Mouse (Mus musculus): ENCODE results near the gene Kcnv2. TPM values are rescaled to one million over a fixed set of nuclear protein-coding genes. Genes with fewer than 3 reads are reported as not detected.

The Kcnv2 gene
- total RNA-seq, 1 experiment, result 0.13 TPM

- DNase-seq (ENCODE audit: low read depth, low spot score), result no peak
- no peak for TF ChIP-seq HCFC1 (IDR thresholded peaks at IDR 0.05; ENCODE audit: borderline replicate concordance, insufficient read depth, low read length)
- TF ChIP-seq ZC3H11A (IDR thresholded peaks at IDR 0.05; ENCODE audit: borderline replicate concordance, low read depth, low read length), result no peak
- TF ChIP-seq CHD2 (IDR thresholded peaks at IDR 0.05; ENCODE audit: low read depth, low read length), result no peak
- no peak for TF ChIP-seq ZNF384 (IDR thresholded peaks at IDR 0.05; ENCODE audit: low read depth, low read length)
- TF ChIP-seq MAFK (IDR thresholded peaks at IDR 0.05; ENCODE audit: insufficient read depth, low read depth, low read length), result no peak
- H3K9me3 ChIP-seq (ENCODE audit: control insufficient read depth, insufficient read depth, low read depth, low read length), result no peaks in the 10 kb centered on the region
- peaks cover 0 to 6% of the 10 kb centered on the region in 2 experiments; a peak in 1 of 4 replicates for H3K4me1 ChIP-seq (ENCODE audit: control insufficient read depth in 2 of 2, insufficient read depth in 2 of 2, low read length in 2 of 2, poor library complexity in 1 of 2)
- in situ Hi-C loops (cut with MboI; ENCODE audit: low sequenced_read_pairs in 2 of 2, unreplicated experiment in 2 of 2), result no loop called here
- H3K4me3 ChIP-seq (ENCODE audit: insufficient read depth in 1 of 2, low read depth in 1 of 2, low read length in 2 of 2, poor library complexity in 1 of 2, severe bottlenecking in 1 of 2), result no peak overlapping the region
- no peak overlapping the region for H3K9ac ChIP-seq (ENCODE audit: insufficient read depth, low read depth, low read length, poor library complexity, severe bottlenecking)
- no peaks in the 10 kb centered on the region for H3K36me3 ChIP-seq (ENCODE audit: control insufficient read depth, insufficient read depth, low read length, poor library complexity, severe bottlenecking)
- H3K27ac ChIP-seq (ENCODE audit: insufficient read depth, low read depth, low read length, poor library complexity, severe bottlenecking), result no peak overlapping the region
Observed at GRCm38 (mm10) chr19:27328166-27328565, 5.8 kb downstream of the Kcnv2 start.

DNA sequence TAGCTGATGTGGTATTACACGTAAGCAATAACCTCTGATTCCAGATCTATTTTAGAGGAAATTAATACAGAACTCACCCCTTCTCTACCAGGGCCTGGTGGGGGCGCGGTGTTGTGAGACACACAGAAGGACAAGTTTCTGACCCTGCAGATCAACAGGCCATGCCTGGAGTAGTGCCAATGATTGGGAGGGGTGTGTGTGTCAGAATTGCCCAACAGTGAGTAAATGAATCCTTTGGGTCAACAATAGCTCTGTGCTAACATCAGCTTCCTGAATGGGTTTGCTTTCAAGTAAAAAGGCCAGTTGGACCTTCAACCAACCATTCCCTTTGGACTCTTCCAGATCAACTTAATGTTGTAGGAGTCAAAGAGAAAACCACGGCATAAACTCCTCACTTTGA, 6.3 kb downstream of the Kcnv2 start:
- in situ Hi-C loops (cut with MboI; ENCODE audit: low sequenced_read_pairs in 2 of 2, unreplicated experiment in 2 of 2), result no loop called here
- no peak overlapping the region for H3K9ac ChIP-seq (ENCODE audit: insufficient read depth, low read depth, low read length, poor library complexity, severe bottlenecking)
- H3K9me3 ChIP-seq (ENCODE audit: control insufficient read depth, insufficient read depth, low read depth, low read length), result no peaks in the 10 kb centered on the region
- H3K4me1 ChIP-seq (ENCODE audit: control insufficient read depth in 2 of 2, insufficient read depth in 2 of 2, low read length in 2 of 2, poor library complexity in 1 of 2), result peaks cover 0 to 2% of the 10 kb centered on the region in 2 experiments; a peak in 1 of 4 replicates
- H3K27ac ChIP-seq (ENCODE audit: insufficient read depth, low read depth, low read length, poor library complexity, severe bottlenecking), result no peak overlapping the region
- no peak overlapping the region for H3K4me3 ChIP-seq (ENCODE audit: insufficient read depth in 1 of 2, low read depth in 1 of 2, low read length in 2 of 2, poor library complexity in 1 of 2, severe bottlenecking in 1 of 2)
- H3K36me3 ChIP-seq (ENCODE audit: control insufficient read depth, insufficient read depth, low read length, poor library complexity, severe bottlenecking), result no peaks in the 10 kb centered on the region
- DNase-seq (ENCODE audit: low read depth, low spot score), result no peak
- no peak for TF ChIP-seq ZC3H11A (IDR thresholded peaks at IDR 0.05; ENCODE audit: borderline replicate concordance, low read depth, low read length)
- TF ChIP-seq ZNF384 (IDR thresholded peaks at IDR 0.05; ENCODE audit: low read depth, low read length), result no peak
- no peak for TF ChIP-seq CHD2 (IDR thresholded peaks at IDR 0.05; ENCODE audit: low read depth, low read length)
- TF ChIP-seq MAFK (IDR thresholded peaks at IDR 0.05; ENCODE audit: insufficient read depth, low read depth, low read length), result no peak
- no peak for TF ChIP-seq HCFC1 (IDR thresholded peaks at IDR 0.05; ENCODE audit: borderline replicate concordance, insufficient read depth, low read length)

DNA sequence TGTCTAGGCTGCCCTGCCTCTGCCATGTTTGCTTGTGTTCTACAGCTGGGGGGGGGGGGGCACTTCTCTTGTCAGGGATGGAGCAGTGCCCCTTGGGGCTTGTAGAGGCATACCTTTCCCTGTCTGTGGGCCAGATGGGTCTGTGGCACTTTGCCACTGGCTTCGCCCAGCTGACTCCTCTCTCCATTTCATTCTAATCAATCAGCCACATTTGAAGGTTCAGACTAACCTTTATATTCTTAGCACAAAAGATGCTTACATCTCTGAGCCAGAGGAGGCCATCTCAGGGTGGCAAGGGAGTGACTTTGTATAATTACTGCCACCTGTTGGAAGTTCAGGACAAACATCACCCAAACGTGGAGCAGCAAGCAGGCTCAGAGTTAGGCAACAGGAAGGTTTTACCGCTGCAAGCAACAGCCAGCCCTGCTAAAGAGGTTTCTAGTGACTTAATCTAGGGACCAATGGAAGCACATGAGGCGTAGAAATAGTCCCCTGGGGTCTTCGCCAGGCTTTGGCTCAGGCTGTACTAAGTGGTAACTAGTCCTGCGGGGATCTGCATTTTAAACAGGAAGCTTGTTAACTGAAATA, 9.9 kb downstream of the Kcnv2 start:
- no peak overlapping the region for H3K4me3 ChIP-seq (ENCODE audit: insufficient read depth in 1 of 2, low read depth in 1 of 2, low read length in 2 of 2, poor library complexity in 1 of 2, severe bottlenecking in 1 of 2)
- no peak overlapping the region for H3K27ac ChIP-seq (ENCODE audit: insufficient read depth, low read depth, low read length, poor library complexity, severe bottlenecking)
- H3K4me1 ChIP-seq (ENCODE audit: control insufficient read depth in 2 of 2, insufficient read depth in 2 of 2, low read length in 2 of 2, poor library complexity in 1 of 2), result no peaks in the 10 kb centered on the region
- no peak for TF ChIP-seq HCFC1 (IDR thresholded peaks at IDR 0.05; ENCODE audit: borderline replicate concordance, insufficient read depth, low read length)
- TF ChIP-seq CHD2 (IDR thresholded peaks at IDR 0.05; ENCODE audit: low read depth, low read length), result no peak
- in situ Hi-C loops (cut with MboI; ENCODE audit: low sequenced_read_pairs in 2 of 2, unreplicated experiment in 2 of 2), result no loop called here
- no peaks in the 10 kb centered on the region for H3K36me3 ChIP-seq (ENCODE audit: control insufficient read depth, insufficient read depth, low read length, poor library complexity, severe bottlenecking)
- no peak overlapping the region for H3K9ac ChIP-seq (ENCODE audit: insufficient read depth, low read depth, low read length, poor library complexity, severe bottlenecking)
- no peak for DNase-seq (ENCODE audit: low read depth, low spot score)
- H3K9me3 ChIP-seq (ENCODE audit: control insufficient read depth, insufficient read depth, low read depth, low read length), result no peaks in the 10 kb centered on the region

- Histone ChIP-seq H3K36me3 (ENCODE audit: control insufficient read depth, insufficient read depth, low read length, poor library complexity, severe bottlenecking) (no peaks in the 10 kb centered on the region), H3K27ac (ENCODE audit: insufficient read depth, low read depth, low read length, poor library complexity, severe bottlenecking) (no peak overlapping the region), H3K4me1 (ENCODE audit: control insufficient read depth in 2 of 2, insufficient read depth in 2 of 2, low read length in 2 of 2, poor library complexity in 1 of 2) (no peaks in the 10 kb centered on the region), H3K4me3 (ENCODE audit: insufficient read depth in 1 of 2, low read depth in 1 of 2, low read length in 2 of 2, poor library complexity in 1 of 2, severe bottlenecking in 1 of 2) (no peak overlapping the region), H3K9me3 (ENCODE audit: control insufficient read depth, insufficient read depth, low read depth, low read length) (no peaks in the 10 kb centered on the region), H3K9ac (ENCODE audit: insufficient read depth, low read depth, low read length, poor library complexity, severe bottlenecking) (no peak overlapping the region)
- TF ChIP-seq CHD2 (IDR thresholded peaks at IDR 0.05; ENCODE audit: low read depth, low read length) (no peak), ZC3H11A (IDR thresholded peaks at IDR 0.05; ENCODE audit: borderline replicate concordance, low read depth, low read length) (no peak), HCFC1 (IDR thresholded peaks at IDR 0.05; ENCODE audit: borderline replicate concordance, insufficient read depth, low read length) (no peak), MAFK (IDR thresholded peaks at IDR 0.05; ENCODE audit: insufficient read depth, low read depth, low read length) (no peak), ZNF384 (IDR thresholded peaks at IDR 0.05; ENCODE audit: low read depth, low read length) (no peak)
- no peak for DNase-seq (ENCODE audit: low read depth, low spot score)
- in situ Hi-C loops (cut with MboI; ENCODE audit: low sequenced_read_pairs in 2 of 2, unreplicated experiment in 2 of 2), result no loop called here
Observed at GRCm38 (mm10) chr19:27336126-27336917, 13.9 kb downstream of the Kcnv2 start.
